Mouse (Mus musculus): ENCODE measurements around the gene Dera. TPM values are rescaled to one million over a fixed set of nuclear protein-coding genes. Genes with fewer than 3 reads are reported as not detected.

Dera gene
- total RNA-seq, 2 experiments from 2014 or later = 35.9 to 38.0 TPM

- no peak for DNase-seq (ENCODE audit: low spot score in 2 of 2)
These were observed 120.3 kb downstream of the Dera start for GRCm38 (mm10) chr6:137874471-137875244.

- no peak for DNase-seq (ENCODE audit: low spot score in 2 of 2)
These were observed 131.3 kb downstream of the Dera start for GRCm38 (mm10) chr6:137885644-137886043.

DNA sequence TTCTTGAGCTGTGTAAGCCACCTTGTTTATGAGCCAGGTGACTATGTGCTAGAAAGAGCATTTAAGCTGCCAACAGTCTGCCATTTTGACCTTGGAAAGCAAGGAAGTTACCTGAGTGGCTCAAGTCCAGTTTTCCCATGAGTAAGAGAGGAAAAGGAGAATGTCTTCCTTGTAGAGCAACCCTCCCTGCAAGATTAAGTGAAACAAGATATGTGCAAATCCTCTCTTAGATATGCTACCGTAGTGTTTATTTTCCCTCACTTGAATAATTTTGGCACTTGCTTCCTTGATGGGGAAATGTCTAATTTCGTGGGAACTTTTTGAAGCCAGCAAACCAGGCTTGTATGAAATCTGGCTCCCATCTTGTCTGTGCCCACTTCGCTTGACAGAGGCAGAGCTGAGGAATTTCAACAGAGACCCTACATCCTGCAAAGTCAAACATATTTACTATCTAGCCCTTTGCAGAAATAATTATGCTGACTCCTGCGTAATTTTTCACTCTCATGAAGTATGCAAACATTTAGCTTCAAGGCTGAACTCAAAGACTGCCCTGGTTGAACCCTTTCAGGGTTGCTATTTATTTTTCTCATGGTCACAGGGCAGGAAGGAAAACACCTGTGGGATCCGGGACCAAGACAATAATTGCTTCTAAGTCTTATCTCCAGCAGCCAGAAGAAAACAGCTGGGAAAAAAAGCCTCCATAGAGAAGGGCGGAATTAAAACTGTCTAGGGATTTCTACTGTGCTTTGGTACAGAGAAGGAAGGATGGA is 132.0 kb downstream of the Dera start:
- no peak for DNase-seq (ENCODE audit: low spot score in 2 of 2)

DNA sequence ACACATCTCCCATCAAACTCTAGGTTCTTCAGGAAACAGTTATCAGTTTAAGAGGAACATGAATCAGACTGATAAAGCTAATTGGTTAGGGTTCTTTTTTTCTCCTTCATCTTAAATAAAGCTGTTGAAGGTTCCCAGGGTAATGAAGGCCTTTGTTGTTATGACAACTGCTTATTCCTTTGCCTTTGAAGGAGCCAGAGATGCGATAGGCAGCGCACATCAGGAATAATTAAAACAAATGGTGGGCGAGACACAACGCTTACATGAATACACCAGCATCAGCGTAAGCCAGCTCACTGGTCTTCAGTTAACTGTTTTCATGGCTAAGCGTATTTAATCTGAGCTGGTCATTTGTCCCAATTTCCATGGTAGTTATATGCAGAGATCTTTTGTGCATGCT is 132.9 kb downstream of the Dera start:
- no peak for DNase-seq (ENCODE audit: low spot score in 2 of 2)

- DNase-seq (ENCODE audit: low spot score in 2 of 2) = no peak
These were observed 143.3 kb downstream of the Dera start for GRCm38 (mm10) chr6:137897671-137898070.

GRCm38 (mm10) chr6:137901255-137901654 is 146.9 kb downstream of the Dera start:
- no peak for DNase-seq (ENCODE audit: low spot score in 2 of 2)

Other genes with a start within 250 kb of the Dera start
- 10 to 100 TPM; 32.4 to 44.6 TPM for gene Eps8, start 99.7 kb upstream of the Dera start, total RNA-seq (2021)
- gene Strap, start 19.5 kb upstream of the Dera start, total RNA-seq (2021) = 100 to 1,000 TPM; 125 to 126 TPM

Measured in adrenal gland, postnatal 4 days (tissue).